In genomic region chr3:154292126-154292525, GRCm38 (mm10) we compare ENCODE assay signal across 30 mouse cellular contexts. TPM values are rescaled to one million over a fixed set of nuclear protein-coding genes. Genes with fewer than 3 reads are reported as not detected.
DNase-seq lines count a peak whose midpoint lies in the region; ATAC-seq and TF ChIP-seq lines count a peak whose summit lies in the region.
"Had no signal": no experiment of that assay in that cellular context is flagged by ENCODE, and none has a peak within 500 bp of the region (broad histone marks: within the 10 kb centered on the region; RNA-seq: fewer than 3 reads in every experiment).

No protein-coding gene starts in this region.

- no peaks in the 10 kb centered on the region for H3K9me3 ChIP-seq in lung, postnatal 0 days (ENCODE audit: low read length)
- H3K9me3 ChIP-seq: heart, embryonic 10.5 days; heart, embryonic 13.5 days; hindbrain, embryonic 12.5 days; hindbrain, embryonic 15.5 days had no signal

- 65% methylated on average over 5 of the region's 5 CpGs for WGBS in lung, postnatal 0 days

- peak overlapping the region; percentile 37 for H3K27ac ChIP-seq in embryonic fibroblast, embryonic 13.5 days (ENCODE audit: insufficient read depth, low read length)
- no peak overlapping the region for H3K27ac ChIP-seq in lung, postnatal 0 days (ENCODE audit: low read length)
- H3K27ac ChIP-seq: heart, adult 2 months; heart, embryonic 10.5 days; heart, embryonic 13.5 days; hindbrain, embryonic 12.5 days; hindbrain, embryonic 15.5 days had no signal

- no peak overlapping the region for H3K4me2 ChIP-seq in lung, postnatal 0 days (replicated peaks; ENCODE audit: low read depth, low read length)
- H3K4me2 ChIP-seq: heart, embryonic 13.5 days; hindbrain, embryonic 12.5 days; hindbrain, embryonic 15.5 days had no signal

- intact Hi-C loops in heart, postnatal 25 days (cut with DNase I), result no loop called here

- TF ChIP-seq EP300 in lung, postnatal 0 days (IDR thresholded peaks at IDR 0.05), result no peak

- H3K4me1 ChIP-seq in embryonic fibroblast, embryonic 13.5 days (ENCODE audit: control insufficient read depth, insufficient read depth, low read length), result peaks cover 5% of the 10 kb centered on the region
- H3K4me1 ChIP-seq in lung, postnatal 0 days (ENCODE audit: insufficient read depth, low read depth, low read length), result no peaks in the 10 kb centered on the region
- H3K4me1 ChIP-seq: hindbrain, embryonic 12.5 days; hindbrain, embryonic 15.5 days had no signal

- TF ChIP-seq POLR2A in embryonic fibroblast, embryonic 13.5 days (IDR thresholded peaks at IDR 0.05; ENCODE audit: low read depth, low read length), result no peak

- no peaks in the 10 kb centered on the region for H3K36me3 ChIP-seq in lung, postnatal 0 days (ENCODE audit: insufficient read depth, low read length)
- H3K36me3 ChIP-seq: heart, embryonic 10.5 days; heart, embryonic 13.5 days; hindbrain, embryonic 12.5 days; hindbrain, embryonic 15.5 days had no signal

- DNase-seq in cerebellum, postnatal 14 days, result peak; percentile 46 to 54
- no peak for DNase-seq in cerebellum, adult 11 months
- peak; percentile 15 for DNase-seq in right cerebral cortex, postnatal 4 days
- DNase-seq in right cerebral cortex, adult 2 months (ENCODE audit: low spot score in 2 of 2), result no peak
- no peak for DNase-seq in heart, postnatal 25 days (ENCODE audit: low spot score)
- no peak for DNase-seq in lung, postnatal 0 days (ENCODE audit: low spot score)
- DNase-seq: adrenal gland, adult 2 months; adrenal gland, postnatal 25 days; cerebellum, adult 11-12 months; cerebellum, adult 8-10 months; cerebellum, postnatal 36 days; gastrocnemius, postnatal 10 days; gastrocnemius, postnatal 36 days; heart, adult 2 months; heart, postnatal 14 days; kidney, adult 2 months had no signal

- no peak overlapping the region for H3K4me3 ChIP-seq in embryonic fibroblast, embryonic 13.5 days (ENCODE audit: insufficient read depth, low read length)
- no peak overlapping the region for H3K4me3 ChIP-seq in lung, postnatal 0 days (ENCODE audit: low read depth, low read length)
- H3K4me3 ChIP-seq: heart, adult 2 months; heart, embryonic 10.5 days; heart, embryonic 13.5 days; hindbrain, embryonic 12.5 days; hindbrain, embryonic 15.5 days had no signal

- no peak for TF ChIP-seq CTCF in embryonic fibroblast, embryonic 13.5 days (IDR thresholded peaks at IDR 0.05; ENCODE audit: borderline replicate concordance, insufficient read depth, low read length)
- no peak for TF ChIP-seq CTCF in lung, postnatal 0 days (IDR thresholded peaks at IDR 0.05)

- ATAC-seq in lung, postnatal 0 days, result no peak
- ATAC-seq: CD4-positive, CD25-positive, alpha-beta regulatory T cell, adult 4 months; forebrain, embryonic 14.5 days; intestine, postnatal 0 days had no signal

- no peak overlapping the region for H3K9ac ChIP-seq in lung, postnatal 0 days (replicated peaks; ENCODE audit: low read depth)
- H3K9ac ChIP-seq: heart, embryonic 13.5 days; hindbrain, embryonic 12.5 days; hindbrain, embryonic 15.5 days had no signal

- no peaks in the 10 kb centered on the region for H3K27me3 ChIP-seq in lung, postnatal 0 days (replicated peaks; ENCODE audit: insufficient read depth, low read length)
- H3K27me3 ChIP-seq: hindbrain, embryonic 12.5 days; hindbrain, embryonic 15.5 days had no signal

RNA-seq across cellular contexts. Expression of gene Lhx8, which starts 38.3 kb away (rescaled TPM):
- 2.0 and 7.8 TPM in 2 replicates for polyA plus RNA-seq in embryonic fibroblast, embryonic 13.5 days (2011; ENCODE audit: insufficient read length, low read depth, missing spikeins)
- total RNA-seq in heart, postnatal 25 days (2021), result not detected
- not detected in 2 replicates for polyA plus RNA-seq in lung, postnatal 0 days (2015; fragmentation: Nextera tagmentation; extraction: Ambion mirVana)
- total RNA-seq: adrenal gland, postnatal 25 days; gastrocnemius, adult 18-20 months; gastrocnemius, postnatal 36 days; granulocyte monocyte progenitor cell, adult 5-6 weeks; heart, adult 2 months; heart, postnatal 14 days; hematopoietic stem cell, adult 5-6 weeks; MEL had no signal
- polyA plus RNA-seq: C2C12; CD4-positive, CD25-positive, alpha-beta regulatory T cell, adult 4 months; intestine, embryonic 14.5 days; intestine, postnatal 0 days had no signal

Comparison
In these comparisons a context has a peak if more than half of its experiments do, and no peak if none do; other contexts are left out.
1. DNase-seq: peak in cerebellum, postnatal 14 days (2 of 2) and right cerebral cortex, postnatal 4 days (single experiment); none in cerebellum, adult 11 months (single experiment), right cerebral cortex, adult 2 months (0 of 2), heart, postnatal 25 days (single experiment) and lung, postnatal 0 days (single experiment).